Mouse (Mus musculus): Measurements from ENCODE around the gene Rps24. TPM values are rescaled to one million over a fixed set of nuclear protein-coding genes. Genes with fewer than 3 reads are reported as not detected.

Gene Rps24
- polyA plus RNA-seq, 1 experiment from 2014 or later: 859 TPM

- H3K9ac ChIP-seq: no peak overlapping the region
These were observed 11.8 kb downstream of the Rps24 start for GRCm38 (mm10) chr14:24498561-24499255.

GRCm38 (mm10) chr14:24499478-24499877 is 12.6 kb downstream of the Rps24 start:
- Histone ChIP-seq H3K27ac (peak overlapping the region; percentile 72), H3K27me3 (no peaks in the 10 kb centered on the region), H3K9me3 (replicated peaks) (no peaks in the 10 kb centered on the region; the same call in 1 of the 2 replicates), H3K4me3 (no peak overlapping the region), H3K9ac (no peak overlapping the region), H3K36me3 (ENCODE audit: poor library complexity, severe bottlenecking) (peaks cover 48% of the 10 kb centered on the region), H3K4me1 (peaks cover 27% of the 10 kb centered on the region), H3K4me2 (no peak overlapping the region)
- 25% methylated on average over 9 of the region's 9 CpGs for WGBS
- ATAC-seq: no peak; the same call in 1 of the 2 replicates

More at GRCm38 (mm10) chr14:24498561-24499255, 11.8 kb downstream of the Rps24 start:
- H3K4me3 ChIP-seq: no peak overlapping the region
- no peak for ATAC-seq
- peaks cover 34% of the 10 kb centered on the region for H3K4me1 ChIP-seq
- no peaks in the 10 kb centered on the region; the same call in 1 of the 2 replicates for H3K9me3 ChIP-seq (replicated peaks)
- WGBS: 77% methylated on average over 5 of the region's 5 CpGs
- no peak overlapping the region for H3K4me2 ChIP-seq
- peak overlapping the region; percentile 72 for H3K27ac ChIP-seq
- H3K36me3 ChIP-seq (ENCODE audit: poor library complexity, severe bottlenecking): peaks cover 56% of the 10 kb centered on the region
- H3K27me3 ChIP-seq: no peaks in the 10 kb centered on the region

DNA sequence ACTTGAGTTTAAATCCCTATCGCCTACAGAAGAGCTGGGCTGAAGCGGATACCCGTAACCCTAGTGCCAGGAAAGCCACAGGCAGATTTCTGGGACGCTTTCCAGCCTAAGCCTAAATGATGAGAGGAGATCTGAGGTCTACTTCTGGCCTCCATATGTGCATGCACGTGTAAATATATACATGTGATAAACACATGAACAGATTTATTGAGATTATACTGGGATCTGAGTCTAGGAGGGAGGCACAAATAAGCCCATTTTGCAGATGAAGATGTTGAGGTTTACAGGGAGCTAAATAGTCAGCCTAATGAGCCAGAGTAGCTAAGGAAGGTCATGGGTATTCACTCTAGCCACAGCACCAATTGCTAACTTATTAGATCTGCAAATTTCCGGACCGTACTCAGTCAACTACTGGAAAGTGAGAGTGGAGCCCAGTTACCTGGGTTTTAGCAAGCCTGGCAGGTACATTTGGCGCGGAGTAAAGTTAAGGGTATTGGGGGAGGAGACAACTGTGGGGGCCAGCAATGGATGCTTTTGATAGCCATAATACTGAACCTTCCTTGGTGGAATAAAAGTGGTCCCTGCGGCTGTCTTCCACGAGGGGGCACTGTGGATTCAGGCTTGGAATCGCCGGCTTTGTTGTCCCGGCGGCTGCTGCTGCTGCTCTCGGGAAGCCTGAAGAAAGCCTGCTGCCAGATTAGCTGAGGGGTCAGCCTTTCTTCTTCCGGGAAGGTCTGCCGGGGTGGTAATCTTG is 13.3 kb downstream of the Rps24 start:
- H3K27ac ChIP-seq: peak overlapping the region; percentile 90
- peaks cover 25% of the 10 kb centered on the region for H3K4me1 ChIP-seq
- peak; percentile 71 for ATAC-seq
- peak overlapping the region; percentile 57 for H3K9ac ChIP-seq
- no peak overlapping the region for H3K4me3 ChIP-seq
- H3K36me3 ChIP-seq (ENCODE audit: poor library complexity, severe bottlenecking): peaks cover 40% of the 10 kb centered on the region
- 16% methylated on average over 18 of the region's 18 CpGs for WGBS
- H3K27me3 ChIP-seq: no peaks in the 10 kb centered on the region
- H3K4me2 ChIP-seq: peak overlapping the region; percentile 37
- no peaks in the 10 kb centered on the region; the same call in 1 of the 2 replicates for H3K9me3 ChIP-seq (replicated peaks)

DNA sequence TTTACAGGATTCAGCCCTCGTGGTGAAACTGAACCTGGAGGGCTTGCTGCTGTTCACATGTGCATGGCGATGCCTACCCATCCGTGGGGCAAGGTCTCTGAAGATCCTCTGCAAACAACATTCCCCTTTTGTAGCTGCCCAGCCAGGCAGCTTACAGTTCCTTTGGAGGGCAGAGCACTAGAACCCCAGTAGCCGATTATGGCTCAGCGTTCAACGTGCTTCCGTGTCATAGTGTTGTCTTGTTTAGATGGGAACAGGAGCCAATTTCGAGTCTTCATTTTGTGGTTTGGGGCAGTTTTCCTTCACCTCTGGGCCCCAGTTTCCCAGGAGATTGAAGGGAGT is 13.9 kb downstream of the Rps24 start:
- Histone ChIP-seq H3K36me3 (ENCODE audit: poor library complexity, severe bottlenecking) (peaks cover 36% of the 10 kb centered on the region), H3K4me2 (peak overlapping the region; percentile 37), H3K27ac (peak overlapping the region; percentile 90), H3K4me1 (peaks cover 25% of the 10 kb centered on the region), H3K27me3 (no peaks in the 10 kb centered on the region), H3K9me3 (replicated peaks) (no peaks in the 10 kb centered on the region; the same call in 1 of the 2 replicates), H3K4me3 (no peak overlapping the region), H3K9ac (peak overlapping the region; percentile 57)
- ATAC-seq: no peak; the same call in 1 of the 2 replicates
- 5% methylated on average over 8 of the region's 8 CpGs for WGBS

DNA sequence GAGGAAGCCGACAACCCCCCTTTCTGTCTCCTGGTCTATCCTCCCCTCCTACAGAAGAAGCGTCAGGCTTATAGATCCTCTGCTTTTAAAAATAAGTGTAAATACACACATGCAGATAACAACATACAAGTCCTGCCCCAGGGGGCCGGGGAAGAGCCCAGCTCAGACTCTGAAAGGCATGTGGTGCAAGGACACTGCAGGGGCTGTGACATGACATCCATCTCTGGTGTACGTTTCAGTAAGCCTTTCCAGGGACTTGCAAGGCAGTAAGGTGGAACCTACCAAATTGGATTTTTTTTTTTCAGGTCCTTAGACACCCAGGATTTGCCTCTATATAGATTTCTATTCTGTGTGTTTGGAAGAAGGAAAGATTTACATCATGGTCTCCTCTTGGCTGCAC is 14.3 kb downstream of the Rps24 start:
- peaks cover 25% of the 10 kb centered on the region for H3K4me1 ChIP-seq
- no peaks in the 10 kb centered on the region; the same call in 1 of the 2 replicates for H3K9me3 ChIP-seq (replicated peaks)
- H3K4me3 ChIP-seq: no peak overlapping the region
- peaks cover 31% of the 10 kb centered on the region for H3K36me3 ChIP-seq (ENCODE audit: poor library complexity, severe bottlenecking)
- WGBS: 34% methylated on average over 4 of the region's 4 CpGs
- H3K4me2 ChIP-seq: no peak overlapping the region
- H3K9ac ChIP-seq: peak overlapping the region; percentile 57
- 0 out of 2 replicates have a peak, but pooled peaks have one; percentile 2 for ATAC-seq
- H3K27ac ChIP-seq: peak overlapping the region; percentile 90
- no peaks in the 10 kb centered on the region for H3K27me3 ChIP-seq

GRCm38 (mm10) chr14:24507452-24508069 is 20.6 kb downstream of the Rps24 start:
- no peak for ATAC-seq
- H3K9ac ChIP-seq: no peak overlapping the region
- H3K36me3 ChIP-seq (ENCODE audit: poor library complexity, severe bottlenecking): no peaks in the 10 kb centered on the region
- peak overlapping the region; percentile 47; the same call in 1 of the 2 replicates for H3K4me2 ChIP-seq
- H3K4me3 ChIP-seq: no peak overlapping the region
- 21% methylated on average over 14 of the region's 14 CpGs for WGBS
- H3K4me1 ChIP-seq: peaks cover 29% of the 10 kb centered on the region
- no peak overlapping the region for H3K27ac ChIP-seq
- peaks cover 10% of the 10 kb centered on the region; the same call in 1 of the 2 replicates for H3K9me3 ChIP-seq (replicated peaks)
- H3K27me3 ChIP-seq: no peaks in the 10 kb centered on the region

DNA sequence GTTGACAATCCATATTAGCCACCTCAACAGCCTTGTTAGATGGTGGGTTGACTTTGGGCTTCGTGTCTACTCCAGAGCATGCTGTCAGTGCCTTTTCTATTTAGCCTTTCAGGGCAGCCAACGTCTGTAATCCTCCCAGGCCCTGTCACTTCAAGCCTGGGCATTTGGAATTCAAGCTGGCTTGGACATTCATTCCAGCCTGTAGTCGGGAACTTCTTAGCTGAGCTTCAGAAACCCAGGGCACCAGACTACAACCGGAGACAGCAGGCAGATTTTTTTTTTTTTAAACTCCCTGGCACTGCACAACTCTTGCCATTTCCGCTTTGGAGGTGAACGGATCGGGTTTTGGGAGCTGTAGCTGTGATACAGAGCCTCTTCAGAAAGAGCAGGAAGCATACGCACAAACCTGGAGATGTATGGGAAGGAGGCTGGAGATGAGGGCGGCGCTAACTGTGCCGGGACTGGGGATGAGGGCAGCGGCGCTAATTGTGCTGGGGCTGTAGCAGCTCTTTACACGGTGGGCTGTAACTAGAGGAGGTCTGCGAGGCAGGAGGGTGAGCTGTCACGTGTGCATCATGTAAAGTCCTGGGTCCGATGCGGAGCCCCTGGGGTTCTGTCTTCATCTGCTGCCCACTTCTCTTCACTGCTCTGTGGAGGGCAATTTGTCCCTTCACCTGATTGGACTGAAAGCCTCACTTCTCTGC is 21.3 kb downstream of the Rps24 start:
- no peaks in the 10 kb centered on the region for H3K36me3 ChIP-seq (ENCODE audit: poor library complexity, severe bottlenecking)
- peak overlapping the region; percentile 45; the same call in 1 of the 2 replicates for H3K9ac ChIP-seq
- 0 out of 2 replicates have a peak, but pooled peaks have one; percentile 43 for ATAC-seq
- H3K9me3 ChIP-seq (replicated peaks): peaks cover 10% of the 10 kb centered on the region; the same call in 1 of the 2 replicates
- 0 out of 2 replicates have a peak overlapping the region, but pooled peaks have one; percentile 0 for H3K4me3 ChIP-seq
- H3K27me3 ChIP-seq: no peaks in the 10 kb centered on the region
- peak overlapping the region; percentile 47 for H3K4me2 ChIP-seq
- no peak overlapping the region; the same call in 1 of the 2 replicates for H3K27ac ChIP-seq
- 10% methylated on average over 18 of the region's 18 CpGs for WGBS
- H3K4me1 ChIP-seq: peaks cover 29% of the 10 kb centered on the region

GRCm38 (mm10) chr14:24509557-24509956 is 22.6 kb downstream of the Rps24 start:
- no peaks in the 10 kb centered on the region for H3K27me3 ChIP-seq

DNA sequence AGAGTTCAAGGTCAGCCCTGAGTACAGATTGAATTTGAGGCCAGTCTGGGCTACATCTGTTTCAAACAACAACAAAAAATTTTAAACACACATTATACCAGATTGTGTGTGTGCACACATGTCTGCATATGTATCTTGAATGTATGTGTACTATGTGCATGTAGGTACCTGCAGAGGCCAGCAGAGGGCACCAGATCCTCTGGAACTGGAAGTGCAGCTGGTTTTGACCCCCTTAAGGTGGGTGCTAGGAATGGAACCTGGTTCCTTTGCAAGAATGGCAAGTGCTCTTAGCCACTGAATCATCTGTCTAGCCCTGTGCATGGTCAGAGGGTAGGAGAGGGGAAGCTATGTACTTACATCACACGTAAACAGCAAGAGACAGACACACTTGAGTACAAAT is 23.3 kb downstream of the Rps24 start:
- 100% methylated on average over 1 of the region's 1 CpGs for WGBS
- Histone ChIP-seq H3K9ac (no peak overlapping the region), H3K4me1 (peaks cover 29% of the 10 kb centered on the region), H3K9me3 (replicated peaks) (peaks cover 10% of the 10 kb centered on the region; the same call in 1 of the 2 replicates), H3K4me3 (no peak overlapping the region), H3K4me2 (no peak overlapping the region), H3K27ac (no peak overlapping the region), H3K36me3 (ENCODE audit: poor library complexity, severe bottlenecking) (no peaks in the 10 kb centered on the region), H3K27me3 (no peaks in the 10 kb centered on the region)
- ATAC-seq: no peak

More at GRCm38 (mm10) chr14:24509557-24509956, 22.6 kb downstream of the Rps24 start:
- no peak overlapping the region for H3K27ac ChIP-seq
- H3K4me2 ChIP-seq: no peak overlapping the region
- 64% methylated on average over 5 of the region's 5 CpGs for WGBS
- no peak overlapping the region for H3K9ac ChIP-seq
- H3K9me3 ChIP-seq (replicated peaks): peaks cover 10% of the 10 kb centered on the region; the same call in 1 of the 2 replicates
- no peak overlapping the region for H3K4me3 ChIP-seq
- H3K36me3 ChIP-seq (ENCODE audit: poor library complexity, severe bottlenecking): no peaks in the 10 kb centered on the region
- ATAC-seq: no peak
- H3K4me1 ChIP-seq: peaks cover 29% of the 10 kb centered on the region

DNA sequence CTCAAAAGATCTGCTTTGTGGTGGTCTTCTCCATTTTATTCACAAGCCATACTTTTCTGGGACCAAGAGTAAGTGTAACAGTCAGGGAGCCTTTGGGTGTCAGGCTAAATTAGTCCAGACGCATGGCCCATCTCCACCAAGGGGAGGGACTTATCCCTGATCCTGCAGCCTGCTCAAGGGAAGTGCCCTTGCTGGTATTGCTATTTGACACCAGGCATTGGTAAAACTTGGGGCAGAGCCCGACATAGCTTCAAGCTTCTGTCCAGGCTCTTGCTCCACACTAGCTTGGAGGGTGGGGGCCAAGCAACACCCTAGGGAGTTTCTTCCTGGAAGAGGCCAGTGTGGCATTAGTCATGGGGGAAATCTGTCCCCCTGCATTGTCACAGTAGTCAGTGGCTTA is 23.8 kb downstream of the Rps24 start:
- Histone ChIP-seq H3K4me2 (no peak overlapping the region), H3K36me3 (ENCODE audit: poor library complexity, severe bottlenecking) (no peaks in the 10 kb centered on the region), H3K9ac (no peak overlapping the region), H3K27me3 (no peaks in the 10 kb centered on the region), H3K9me3 (replicated peaks) (peaks cover 10% of the 10 kb centered on the region; the same call in 1 of the 2 replicates), H3K4me3 (no peak overlapping the region), H3K27ac (no peak overlapping the region), H3K4me1 (peaks cover 29% of the 10 kb centered on the region)
- no peak for ATAC-seq
- WGBS: 98% methylated on average over 2 of the region's 2 CpGs

GRCm38 (mm10) chr14:24512527-24513161 is 25.7 kb downstream of the Rps24 start:
- no peaks in the 10 kb centered on the region for H3K36me3 ChIP-seq (ENCODE audit: poor library complexity, severe bottlenecking)
- peaks cover 7% of the 10 kb centered on the region; the same call in 1 of the 2 replicates for H3K9me3 ChIP-seq (replicated peaks)
- peak; percentile 86 for ATAC-seq

More at GRCm38 (mm10) chr14:24512527-24513161, 25.7 kb downstream of the Rps24 start:
- H3K4me2 ChIP-seq: no peak overlapping the region
- H3K4me3 ChIP-seq: no peak overlapping the region
- no peak overlapping the region for H3K9ac ChIP-seq
- peak overlapping the region; percentile 65 for H3K27ac ChIP-seq
- H3K4me1 ChIP-seq: peaks cover 25% of the 10 kb centered on the region
- WGBS: 60% methylated on average over 6 of the region's 6 CpGs
- H3K27me3 ChIP-seq: no peaks in the 10 kb centered on the region

Measured in forebrain, embryonic 13.5 days (tissue).